Comparison of ENCODE assay signal across 8 mouse cellular contexts in the genomic region with DNA sequence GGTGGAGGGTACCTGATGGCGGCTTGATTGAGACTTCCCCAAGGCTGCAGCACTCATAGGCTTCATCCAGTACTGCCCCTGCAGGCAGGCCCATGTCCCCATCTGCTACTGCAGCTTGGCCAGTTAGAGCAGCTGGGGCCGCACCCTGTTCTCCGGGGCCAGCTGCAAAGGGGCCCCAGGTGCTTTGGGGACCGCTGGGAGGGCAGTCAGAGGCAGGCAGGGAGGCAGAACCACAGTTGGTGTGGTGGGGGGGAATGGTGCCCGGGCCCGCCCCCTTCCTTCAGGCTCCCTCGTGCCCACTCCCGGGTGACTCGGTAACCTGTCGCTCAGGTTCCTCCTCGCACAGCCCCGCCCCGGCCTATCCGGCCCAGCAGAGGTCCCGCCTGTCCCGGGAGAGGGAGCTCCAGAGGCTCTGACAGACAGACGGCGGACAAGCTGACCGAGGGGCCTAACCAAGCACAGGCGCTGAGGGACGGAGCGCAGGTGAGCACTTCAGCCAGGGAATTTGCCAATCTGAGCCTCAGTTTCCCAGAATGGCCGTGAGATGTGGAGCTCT. TPM values are rescaled to one million over a fixed set of nuclear protein-coding genes. Genes with fewer than 3 reads are reported as not detected.
DNase-seq lines count a peak whose midpoint lies in the region; ATAC-seq and TF ChIP-seq lines count a peak whose summit lies in the region.

TSS of gene Eps8l2 (plus strand) at position 305 of the 556 bp plus-strand sequence.

- H3K4me1 ChIP-seq in lung, embryonic 15.5 days = peaks cover 25% of the 10 kb centered on the region
- peaks cover 36% of the 10 kb centered on the region for H3K4me1 ChIP-seq in small intestine, adult 2 months (ENCODE audit: control insufficient read depth, insufficient read depth, insufficient read length, low read length)

- peak; percentile 69 for ATAC-seq in lung, embryonic 15.5 days (ENCODE audit: borderline replicate concordance, extremely low read depth, low FRiP score, low TSS enrichment)
- ATAC-seq in activated CD4-positive, CD25-positive, alpha-beta regulatory T cell, adult 4 months = no peak

- H3K4me2 ChIP-seq in lung, embryonic 15.5 days = peak within 1 kb of the TSS; percentile 61

- H3K4me3 ChIP-seq in lung, embryonic 15.5 days = peak within 1 kb of the TSS; percentile 36
- peak within 1 kb of the TSS; percentile 84 for H3K4me3 ChIP-seq in small intestine, adult 2 months (ENCODE audit: low read depth, low read length)

- TF ChIP-seq POLR2A in small intestine, adult 2 months (IDR thresholded peaks at IDR 0.05; ENCODE audit: low read depth, low read length) = peak; percentile 94

- 0 out of 2 replicates have a peak, but pooled peaks cover 4% of the 10 kb centered on the region for H3K27me3 ChIP-seq in lung, embryonic 15.5 days
- H3K27me3 ChIP-seq in small intestine, adult 2 months (ENCODE audit: control insufficient read depth, insufficient read depth, low read length) = no peaks in the 10 kb centered on the region

- 4% methylated on average over 21 of the region's 23 CpGs for WGBS in lung, embryonic 15.5 days
- WGBS in small intestine, adult 2 months = 3% methylated on average over 23 of the region's 23 CpGs

- peak within 1 kb of the TSS; percentile 81 for H3K27ac ChIP-seq in lung, embryonic 15.5 days
- peak within 1 kb of the TSS; percentile 98 for H3K27ac ChIP-seq in small intestine, adult 2 months (ENCODE audit: insufficient read depth, low read depth, low read length)

- DNase-seq in spleen, postnatal 4 days (ENCODE audit: low spot score in 2 of 2) = peak; percentile 52 to 75
- no peak for DNase-seq in spleen, adult 12 weeks (ENCODE audit: low spot score)
- DNase-seq in forelimb bud, embryonic 11.5 days (ENCODE audit: low read depth, low spot score) = peak; percentile 10
- DNase-seq in kidney, adult 9 months = peak; percentile 89
- DNase-seq in layer of hippocampus, adult 18-20 months (ENCODE audit: low spot score in 2 of 2) = no peak

- peaks cover 10% of the 10 kb centered on the region; the same call in 1 of the 2 replicates for H3K36me3 ChIP-seq in lung, embryonic 15.5 days
- peaks cover 25% of the 10 kb centered on the region for H3K36me3 ChIP-seq in small intestine, adult 2 months (ENCODE audit: control insufficient read depth, insufficient read depth, low read length)

- no peak for TF ChIP-seq CTCF in small intestine, adult 2 months (IDR thresholded peaks at IDR 0.05; ENCODE audit: extremely low read depth, insufficient read length, insufficient replicate concordance, low read depth, low read length)

- H3K9me3 ChIP-seq in lung, embryonic 15.5 days = no peaks in the 10 kb centered on the region

- H3K9ac ChIP-seq in lung, embryonic 15.5 days = peak within 1 kb of the TSS; percentile 36

RNA-seq across cellular contexts. Expression of gene Eps8l2, which starts in this region (rescaled TPM):
- 29.1 and 29.8 TPM in 2 replicates for polyA plus RNA-seq in lung, embryonic 15.5 days (2015; fragmentation: Nextera tagmentation; extraction: Ambion mirVana)
- polyA plus RNA-seq in small intestine, adult 2 months (2012; rRNA removed) = 279 and 528 TPM in 2 replicates
- total RNA-seq in layer of hippocampus, adult 18-20 months (2021) = 1 to 10 TPM; 5.0 to 9.0 TPM
- not detected for polyA plus RNA-seq in activated CD4-positive, CD25-positive, alpha-beta regulatory T cell, adult 4 months (2017; shearing (Covaris generic))

Comparison
In these comparisons a context has a peak if more than half of its experiments do, and no peak if none do; other contexts are left out.
1. RNA of gene Eps8l2 (polyA plus RNA-seq): 279 to 528 TPM in small intestine, adult 2 months and 29.1 to 29.8 TPM in lung, embryonic 15.5 days; not detected in activated CD4-positive, CD25-positive, alpha-beta regulatory T cell, adult 4 months; every median in the first group is over 10 times any median in the second.
2. DNase-seq: peak in spleen, postnatal 4 days (2 of 2), forelimb bud, embryonic 11.5 days (single experiment) and kidney, adult 9 months (single experiment); none in spleen, adult 12 weeks (single experiment) and layer of hippocampus, adult 18-20 months (0 of 2).